Mouse (Mus musculus): ENCODE data around the gene Prl3a1.

The Prl3a1 gene

GRCm38 (mm10) chr13:27259136-27259535 is at the start of gene Prl3a1:
Prl3a1 (plus strand) TSS chr13:27259436.
- DNase-seq = no peak

- DNase-seq = no peak
These were observed 17.7 kb upstream of the Prl3a1 start, which contains the start of gene Prl3b1 for GRCm38 (mm10) chr13:27241547-27241946. Prl3b1 (plus strand) TSS chr13:27241847.

- no peak for DNase-seq
These were observed 53.3 kb downstream of the Prl3a1 start, which contains the start of gene Prl6a1 for GRCm38 (mm10) chr13:27312334-27313225. Prl6a1 (plus strand) TSS chr13:27312627.
